Mouse (Mus musculus) limb, embryonic 13.5 days (tissue): ENCODE results near the gene Lrrc34. TPM values are rescaled to one million over a fixed set of nuclear protein-coding genes. Genes with fewer than 3 reads are reported as not detected.
A peak's percentile ranks its signal among the peaks of the same experiment; 100 is the strongest.

Experiments used
- ATAC-seq: fragments of 200-750 bp; cut with Nextera tagmentation; 2 replicates; pipeline ENCODE4 v1.8.0; 2017; ENCODE audit warnings: low read depth, moderate number of reproducible peaks, moderate TSS enrichment; ENCODE audit not compliant: low FRiP score
- H3K27ac ChIP-seq: fragments of 300-500 bp; sonication (generic); 2 replicates; pipeline ENCODE4 v1.5.1; 2015; ENCODE audit warnings: inconsistent platforms, mild to moderate bottlenecking, moderate library complexity
- H3K27me3 ChIP-seq: fragments of 300-500 bp; sonication (generic); 2 replicates; pipeline ENCODE4 v1.6.1; 2015; ENCODE audit warnings: mild to moderate bottlenecking, inconsistent platforms
- H3K36me3 ChIP-seq: fragments of 300-500 bp; sonication (generic); 2 replicates; pipeline ENCODE4 v1.6.1; 2015; ENCODE audit warnings: inconsistent platforms, mild to moderate bottlenecking, moderate library complexity
- H3K4me1 ChIP-seq: fragments of 300-500 bp; sonication (generic); 2 replicates; pipeline ENCODE4 v1.6.1; 2015; ENCODE audit warnings: inconsistent platforms
- H3K4me2 ChIP-seq: fragments of 300-500 bp; sonication (generic); replicated peaks from 2 replicates; pipeline ENCODE4 v1.6.1; 2015; ENCODE audit warnings: inconsistent platforms, mild to moderate bottlenecking, moderate library complexity
- H3K4me3 ChIP-seq: fragments of 300-500 bp; sonication (generic); 2 replicates; pipeline ENCODE4 v1.5.1; 2015; ENCODE audit warnings: moderate library complexity, mild to moderate bottlenecking, inconsistent platforms
- H3K9ac ChIP-seq: fragments of 300-500 bp; sonication (generic); 2 replicates; pipeline ENCODE4 v1.6.1; 2015; ENCODE audit warnings: mild to moderate bottlenecking, inconsistent platforms
- H3K9me3 ChIP-seq: fragments of 300-500 bp; sonication (generic); 2 replicates; pipeline ENCODE4 v1.6.1; 2016; ENCODE audit warnings: inconsistent platforms
- WGBS: fragments of 180-500 bp; shearing (Covaris S2); methylation state at CpG from one replicate; pipeline ENCODE4 v1.1.7; 2015; 5-methylcytosine and 5-hydroxymethylcytosine counted together
- polyA plus RNA-seq: library from polyadenylated mRNA; unstranded; fragments of >200 nt; fragmentation: Nextera tagmentation; extraction: Ambion mirVana; gene quantifications from 2 replicates; pipeline ENCODE4 v1.2.1, GENCODE M21; 2015

The Lrrc34 gene
- polyA plus RNA-seq, 1 experiment from 2014 or later: 1.3 TPM

DNA sequence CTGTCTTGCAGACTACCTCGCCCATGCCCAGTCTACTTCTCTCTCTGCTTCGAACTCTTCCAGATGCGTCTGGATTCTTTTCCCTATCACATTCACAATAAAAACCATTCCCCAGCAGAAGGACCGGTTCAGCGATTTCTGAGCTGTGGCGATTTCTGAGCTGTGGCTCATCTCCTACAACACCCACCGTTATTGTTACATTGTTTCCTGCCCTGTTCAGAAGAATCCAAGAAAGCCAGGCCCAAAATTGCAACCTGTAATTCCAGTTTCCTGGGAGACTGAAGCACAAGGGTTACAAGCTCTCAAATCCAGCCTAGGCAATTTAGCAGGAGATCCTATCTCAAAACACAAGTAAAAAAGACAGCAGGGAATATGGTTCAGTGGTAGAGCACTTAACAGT lies 50.4 kb downstream of the Lrrc34 start:
- Histone ChIP-seq H3K4me2 (no peak overlapping the region), H3K4me3 (no peak overlapping the region), H3K27ac (no peak overlapping the region), H3K9ac (no peak overlapping the region), H3K36me3 (no peaks in the 10 kb centered on the region), H3K27me3 (peaks cover 14% of the 10 kb centered on the region), H3K9me3 (no peaks in the 10 kb centered on the region), H3K4me1 (peaks cover 21% of the 10 kb centered on the region)
- WGBS: 85% methylated on average over 7 of the region's 7 CpGs
- ATAC-seq: no peak

DNA sequence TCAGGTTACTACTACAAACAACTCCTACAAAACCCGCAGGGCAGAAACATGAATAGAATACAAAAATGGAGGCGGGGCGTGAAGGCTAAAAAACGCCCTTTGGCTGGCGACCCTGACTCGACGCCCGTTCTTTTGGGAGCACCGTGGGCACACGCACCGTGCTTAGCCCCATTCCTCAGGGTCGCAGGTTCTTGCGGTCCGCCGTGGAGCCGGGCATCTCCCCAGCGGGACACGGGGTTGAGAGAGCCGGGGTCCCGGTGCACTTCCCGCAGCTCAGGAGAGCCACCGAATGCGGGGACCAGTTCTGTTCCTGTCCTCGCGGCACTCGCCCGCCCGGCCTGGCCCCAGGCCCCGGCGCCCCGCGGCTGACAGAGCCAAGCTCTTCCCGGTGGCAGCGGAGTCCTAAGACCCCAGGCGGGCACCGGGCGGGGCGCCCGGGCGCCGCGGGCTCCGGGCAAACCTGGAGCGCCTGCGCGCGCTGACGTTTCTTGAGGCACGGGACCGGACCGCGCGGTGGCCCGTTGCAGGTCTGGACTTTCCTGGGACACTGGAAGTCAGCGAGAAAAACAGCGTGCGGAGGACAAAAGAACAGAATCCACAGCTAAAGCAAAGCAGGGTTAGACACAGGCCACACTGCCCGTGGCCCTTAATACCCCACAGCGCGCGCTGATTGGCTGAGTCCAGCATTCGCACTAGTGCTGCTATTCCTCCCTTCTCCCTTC lies 52.4 kb downstream of the Lrrc34 start:
- Histone ChIP-seq H3K4me3 (peak overlapping the region; percentile 81), H3K9me3 (no peaks in the 10 kb centered on the region), H3K9ac (peak overlapping the region; percentile 91), H3K4me2 (peak overlapping the region; percentile 76), H3K36me3 (no peaks in the 10 kb centered on the region), H3K4me1 (peaks cover 21% of the 10 kb centered on the region), H3K27me3 (peaks cover 14% of the 10 kb centered on the region), H3K27ac (peak overlapping the region; percentile 65)
- peak; percentile 51; the same call in 1 of the 2 replicates for ATAC-seq
- under 1% methylated on average over 62 of the region's 62 CpGs for WGBS

DNA sequence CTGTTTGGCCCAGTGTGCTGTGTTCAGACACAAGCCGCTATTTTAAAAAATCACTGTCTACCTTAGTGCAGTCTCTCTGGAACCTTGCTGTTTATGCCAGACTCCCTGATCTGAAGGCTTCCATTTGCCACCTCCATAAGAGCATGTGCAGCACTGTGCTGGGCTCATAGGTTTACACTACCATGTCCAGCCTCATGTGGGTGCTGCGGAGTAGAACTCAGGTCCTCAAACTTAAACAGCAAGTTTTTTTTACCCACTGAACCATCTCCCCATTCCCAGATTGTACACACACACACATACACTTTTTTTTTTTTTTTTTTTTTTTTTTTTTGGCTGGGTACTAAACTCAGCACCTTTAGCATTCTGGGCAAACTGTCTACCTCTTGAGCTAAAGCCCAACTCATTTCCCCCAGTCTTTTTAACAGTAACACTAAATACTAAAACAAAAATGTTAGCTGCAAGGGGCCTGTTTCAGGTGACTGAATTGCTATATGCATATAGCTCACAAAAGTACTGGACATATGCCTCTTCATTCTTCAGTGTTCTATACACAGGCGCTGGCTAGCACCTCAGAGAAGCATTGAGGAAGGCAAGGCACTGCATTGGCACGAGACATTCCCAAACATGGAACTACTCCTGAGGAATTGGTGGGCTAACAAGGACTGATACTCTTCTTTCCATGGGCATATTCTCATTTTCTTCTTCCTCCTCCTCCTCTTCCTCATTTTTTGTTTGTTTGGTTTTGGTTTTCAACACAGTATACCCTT lies 53.8 kb downstream of the Lrrc34 start:
- Histone ChIP-seq H3K4me2 (no peak overlapping the region), H3K27me3 (peaks cover 14% of the 10 kb centered on the region), H3K27ac (no peak overlapping the region), H3K4me1 (peaks cover 10% of the 10 kb centered on the region), H3K4me3 (no peak overlapping the region), H3K9ac (no peak overlapping the region), H3K36me3 (no peaks in the 10 kb centered on the region), H3K9me3 (no peaks in the 10 kb centered on the region)
- no peak; the same call in 1 of the 2 replicates for ATAC-seq
- WGBS: 69% methylated on average over 4 of the region's 4 CpGs

DNA sequence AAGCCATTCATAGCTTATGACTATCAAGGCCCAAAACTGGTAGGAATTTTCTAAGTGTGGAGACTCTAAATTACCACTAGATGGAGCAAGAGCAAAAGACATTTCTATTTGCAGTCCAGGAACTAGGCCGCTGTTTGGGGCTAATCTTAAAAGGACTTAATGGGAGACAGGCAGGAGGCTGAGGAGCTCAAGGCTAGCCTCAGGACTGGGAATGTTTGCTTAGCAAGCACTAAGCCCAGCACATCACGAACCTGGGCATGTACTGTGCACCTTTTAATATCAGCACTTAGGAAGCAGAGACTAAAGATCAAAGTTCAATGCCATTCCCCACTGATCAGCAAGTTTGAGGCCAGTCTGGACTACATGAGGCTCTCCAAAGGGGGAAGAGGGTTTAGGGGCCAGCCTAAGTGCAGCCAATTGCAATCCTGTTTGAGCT lies 55.2 kb downstream of the Lrrc34 start:
- Histone ChIP-seq H3K9ac (no peak overlapping the region), H3K36me3 (no peaks in the 10 kb centered on the region), H3K4me3 (no peak overlapping the region), H3K4me2 (no peak overlapping the region), H3K27me3 (0 out of 2 replicates have a peak, but pooled peaks cover 2% of the 10 kb centered on the region), H3K4me1 (peaks cover 10% of the 10 kb centered on the region), H3K27ac (no peak overlapping the region), H3K9me3 (no peaks in the 10 kb centered on the region)
- WGBS: 1% methylated on average over 2 of the region's 2 CpGs
- peak; percentile 64 for ATAC-seq

- no peak for ATAC-seq
- H3K4me1 ChIP-seq: peaks cover 4% of the 10 kb centered on the region; the same call in 1 of the 2 replicates
- H3K9me3 ChIP-seq: no peaks in the 10 kb centered on the region
- no peak overlapping the region for H3K4me3 ChIP-seq
- no peak overlapping the region for H3K4me2 ChIP-seq
- no peak overlapping the region for H3K27ac ChIP-seq
- H3K9ac ChIP-seq: no peak overlapping the region
- H3K36me3 ChIP-seq: no peaks in the 10 kb centered on the region
- no peaks in the 10 kb centered on the region for H3K27me3 ChIP-seq
- 88% methylated on average over 6 of the region's 6 CpGs for WGBS
Measured at GRCm38 (mm10) chr3:30588865-30589264, 58.8 kb downstream of the Lrrc34 start.

Other genes with a start within 250 kb of the Lrrc34 start
- gene Mecom, start 99.9 kb downstream of the Lrrc34 start, polyA plus RNA-seq: 87.4 and 90.7 TPM in 2 replicates
- gene Actrt3, start 47.9 kb downstream of the Lrrc34 start, polyA plus RNA-seq: 0.11 TPM in 1 of 2 replicates, not detected in the other
- 35.6 and 38.0 TPM in 2 replicates for gene Mynn, start 45.8 kb downstream of the Lrrc34 start, polyA plus RNA-seq
- gene Lrriq4, start 3.4 kb downstream of the Lrrc34 start, polyA plus RNA-seq: not detected in 2 replicates
- not detected in 2 replicates for gene Lrrc31, start 52.0 kb upstream of the Lrrc34 start, polyA plus RNA-seq
- gene Samd7, start 98.4 kb upstream of the Lrrc34 start, polyA plus RNA-seq: not detected in 2 replicates
- 97.3 and 103 TPM in 2 replicates for gene Sec62, start 145.0 kb upstream of the Lrrc34 start, polyA plus RNA-seq
- 1.4 and 3.1 TPM in 2 replicates for gene Gpr160, start 208.1 kb upstream of the Lrrc34 start, polyA plus RNA-seq